ENCODE assay signal across 33 mouse cellular contexts in genomic region chr6:136452623-136453022, GRCm38 (mm10). TPM values are rescaled to one million over a fixed set of nuclear protein-coding genes. Genes with fewer than 3 reads are reported as not detected.
DNase-seq lines count a peak whose midpoint lies in the region; ATAC-seq and TF ChIP-seq lines count a peak whose summit lies in the region.
"Had no signal": no experiment of that assay in that cellular context is flagged by ENCODE, and none has a peak within 500 bp of the region (broad histone marks: within the 10 kb centered on the region; RNA-seq: fewer than 3 reads in every experiment).

No protein-coding gene starts in this region.

- TF ChIP-seq CTCF in intestine, postnatal 0 days (IDR thresholded peaks at IDR 0.05; ENCODE audit: low read depth) = no peak

- H3K27me3 ChIP-seq in intestine, embryonic 14.5 days (replicated peaks; ENCODE audit: control insufficient read depth, insufficient read depth, low read length) = no peaks in the 10 kb centered on the region
- no peaks in the 10 kb centered on the region for H3K27me3 ChIP-seq in intestine, postnatal 0 days (replicated peaks; ENCODE audit: control insufficient read depth, insufficient read depth, low read length)
- H3K27me3 ChIP-seq in intestine, embryonic 16.5 days (replicated peaks; ENCODE audit: control insufficient read depth, insufficient read depth, low read length) = no peaks in the 10 kb centered on the region
- H3K27me3 ChIP-seq in hindbrain, embryonic 11.5 days (ENCODE audit: control insufficient read depth, insufficient read depth, low read length) = no peaks in the 10 kb centered on the region
- H3K27me3 ChIP-seq: embryonic facial prominence, embryonic 12.5 days; embryonic facial prominence, embryonic 15.5 days; forebrain, embryonic 12.5 days; forebrain, embryonic 15.5 days; heart, embryonic 13.5 days; hindbrain, embryonic 12.5 days; hindbrain, embryonic 15.5 days; Patski had no signal

- no peak overlapping the region for H3K4me2 ChIP-seq in intestine, embryonic 14.5 days (ENCODE audit: low read length)
- no peak overlapping the region for H3K4me2 ChIP-seq in intestine, postnatal 0 days (replicated peaks; ENCODE audit: low read depth)
- no peak overlapping the region for H3K4me2 ChIP-seq in intestine, embryonic 16.5 days (ENCODE audit: low read depth, low read length)
- no peak overlapping the region for H3K4me2 ChIP-seq in hindbrain, embryonic 11.5 days (replicated peaks; ENCODE audit: low read depth, low read length)
- H3K4me2 ChIP-seq: embryonic facial prominence, embryonic 12.5 days; embryonic facial prominence, embryonic 15.5 days; forebrain, embryonic 12.5 days; forebrain, embryonic 15.5 days; heart, embryonic 13.5 days; hindbrain, embryonic 12.5 days; hindbrain, embryonic 15.5 days had no signal

- H3K36me3 ChIP-seq in intestine, embryonic 14.5 days (ENCODE audit: control insufficient read depth, insufficient read depth, low read length) = no peaks in the 10 kb centered on the region
- no peaks in the 10 kb centered on the region for H3K36me3 ChIP-seq in intestine, postnatal 0 days (ENCODE audit: control insufficient read depth, insufficient read depth)
- no peaks in the 10 kb centered on the region for H3K36me3 ChIP-seq in intestine, embryonic 16.5 days (ENCODE audit: control insufficient read depth, insufficient read depth, low read length)
- H3K36me3 ChIP-seq in hindbrain, embryonic 11.5 days (ENCODE audit: control insufficient read depth, insufficient read depth, low read length) = no peaks in the 10 kb centered on the region
- H3K36me3 ChIP-seq: embryonic facial prominence, embryonic 12.5 days; embryonic facial prominence, embryonic 15.5 days; forebrain, embryonic 12.5 days; forebrain, embryonic 15.5 days; heart, embryonic 10.5 days; heart, embryonic 13.5 days; hindbrain, embryonic 12.5 days; hindbrain, embryonic 15.5 days had no signal

- 63% methylated on average over 3 of the region's 3 CpGs for WGBS in intestine, embryonic 14.5 days
- 40% methylated on average over 3 of the region's 3 CpGs for WGBS in intestine, postnatal 0 days
- 62% methylated on average over 3 of the region's 3 CpGs for WGBS in intestine, embryonic 16.5 days
- WGBS in hindbrain, embryonic 11.5 days = 95% methylated on average over 3 of the region's 3 CpGs

- 0 out of 2 replicates have a peak, but pooled peaks have one; percentile 45 for ATAC-seq in intestine, embryonic 14.5 days (replicated peaks; ENCODE audit: low FRiP score, low TSS enrichment, low read depth)
- no peak for ATAC-seq in intestine, postnatal 0 days
- peak; percentile 39; the same call in 1 of the 2 replicates for ATAC-seq in intestine, embryonic 16.5 days
- ATAC-seq in hindbrain, embryonic 11.5 days (ENCODE audit: low FRiP score) = no peak
- ATAC-seq: CD4-positive, CD25-positive, alpha-beta regulatory T cell, adult 4 months; forebrain, embryonic 15.5 days; Patski had no signal

- no peaks in the 10 kb centered on the region; the same call in 1 of the 2 replicates for H3K4me1 ChIP-seq in intestine, embryonic 14.5 days (replicated peaks; ENCODE audit: control insufficient read depth, insufficient read depth, low read length)
- H3K4me1 ChIP-seq in intestine, postnatal 0 days (replicated peaks; ENCODE audit: control insufficient read depth, insufficient read depth, low read length) = 0 out of 2 replicates have a peak, but pooled peaks cover 5% of the 10 kb centered on the region
- no peaks in the 10 kb centered on the region for H3K4me1 ChIP-seq in intestine, embryonic 16.5 days (ENCODE audit: control insufficient read depth, insufficient read depth, low read length)
- H3K4me1 ChIP-seq in hindbrain, embryonic 11.5 days (replicated peaks; ENCODE audit: control insufficient read depth, insufficient read depth, low read length) = no peaks in the 10 kb centered on the region
- H3K4me1 ChIP-seq: embryonic facial prominence, embryonic 12.5 days; forebrain, embryonic 12.5 days; forebrain, embryonic 15.5 days; hindbrain, embryonic 12.5 days; hindbrain, embryonic 15.5 days had no signal

- peak; percentile 27 for DNase-seq in adrenal gland, adult 2 months
- DNase-seq in adrenal gland, postnatal 25 days = no peak
- DNase-seq in intestine, embryonic 14.5 days (ENCODE audit: low spot score) = no peak
- peak; percentile 40 for DNase-seq in ovary, adult 18-20 months (ENCODE audit: low spot score)
- no peak for DNase-seq in ovary, postnatal 14 days (ENCODE audit: low spot score)
- no peak for DNase-seq in hindbrain, embryonic 11.5 days (ENCODE audit: low spot score)
- DNase-seq: adrenal gland, adult 8-10 months; cerebellum, adult 11 months; cerebellum, adult 2 months; cerebellum, adult 9-11 months; cerebellum, postnatal 25 days; gastrocnemius, postnatal 25 days; heart, adult 2 months; heart, postnatal 4 days; kidney, adult 11 months; kidney, adult 8-10 months had no signal

- no peak overlapping the region for H3K4me3 ChIP-seq in intestine, embryonic 14.5 days (ENCODE audit: low read depth, low read length)
- H3K4me3 ChIP-seq in intestine, postnatal 0 days (ENCODE audit: low read depth, low read length) = no peak overlapping the region
- no peak overlapping the region for H3K4me3 ChIP-seq in intestine, embryonic 16.5 days (ENCODE audit: low read length)
- no peak overlapping the region for H3K4me3 ChIP-seq in hindbrain, embryonic 11.5 days (ENCODE audit: low read depth, low read length)
- H3K4me3 ChIP-seq: embryonic facial prominence, embryonic 12.5 days; embryonic facial prominence, embryonic 15.5 days; forebrain, embryonic 12.5 days; forebrain, embryonic 15.5 days; heart, adult 2 months; heart, embryonic 10.5 days; heart, embryonic 13.5 days; hindbrain, embryonic 12.5 days; hindbrain, embryonic 15.5 days had no signal

- no peak overlapping the region for H3K27ac ChIP-seq in intestine, embryonic 14.5 days (ENCODE audit: low read depth)
- no peak overlapping the region for H3K27ac ChIP-seq in intestine, postnatal 0 days (ENCODE audit: low read depth, low read length)
- no peak overlapping the region for H3K27ac ChIP-seq in intestine, embryonic 16.5 days (ENCODE audit: low read length)
- H3K27ac ChIP-seq in hindbrain, embryonic 11.5 days (ENCODE audit: low read depth, low read length) = no peak overlapping the region
- H3K27ac ChIP-seq: embryonic facial prominence, embryonic 12.5 days; embryonic facial prominence, embryonic 15.5 days; forebrain, embryonic 12.5 days; forebrain, embryonic 15.5 days; heart, adult 2 months; heart, embryonic 13.5 days; hindbrain, embryonic 12.5 days; hindbrain, embryonic 15.5 days had no signal

- H3K9me3 ChIP-seq in intestine, embryonic 14.5 days (ENCODE audit: control insufficient read depth, low read length) = 0 out of 2 replicates have a peak, but pooled peaks cover 4% of the 10 kb centered on the region
- no peaks in the 10 kb centered on the region for H3K9me3 ChIP-seq in intestine, postnatal 0 days (ENCODE audit: control insufficient read depth)
- H3K9me3 ChIP-seq in intestine, embryonic 16.5 days (ENCODE audit: control insufficient read depth, low read length) = no peaks in the 10 kb centered on the region
- H3K9me3 ChIP-seq in hindbrain, embryonic 11.5 days (ENCODE audit: control insufficient read depth, low read length) = no peaks in the 10 kb centered on the region; the same call in 1 of the 2 replicates
- H3K9me3 ChIP-seq: embryonic facial prominence, embryonic 12.5 days; embryonic facial prominence, embryonic 15.5 days; forebrain, embryonic 12.5 days; forebrain, embryonic 15.5 days; heart, embryonic 10.5 days; hindbrain, embryonic 15.5 days had no signal

- H3K9ac ChIP-seq in intestine, embryonic 14.5 days (ENCODE audit: low read length) = no peak overlapping the region
- H3K9ac ChIP-seq in intestine, postnatal 0 days (ENCODE audit: low read depth, low read length) = no peak overlapping the region
- H3K9ac ChIP-seq in intestine, embryonic 16.5 days (ENCODE audit: low read depth, low read length) = no peak overlapping the region
- no peak overlapping the region for H3K9ac ChIP-seq in hindbrain, embryonic 11.5 days (ENCODE audit: low read depth, low read length)
- H3K9ac ChIP-seq: embryonic facial prominence, embryonic 12.5 days; embryonic facial prominence, embryonic 15.5 days; forebrain, embryonic 12.5 days; forebrain, embryonic 15.5 days; heart, embryonic 13.5 days; hindbrain, embryonic 12.5 days; hindbrain, embryonic 15.5 days had no signal

RNA-seq across cellular contexts. Expression of gene E330021D16Rik, which starts 37.3 kb away (rescaled TPM):
- total RNA-seq in adrenal gland, adult 2 months (2021) = not detected
- not detected in 2 replicates for polyA plus RNA-seq in adrenal gland, adult 2 months (2012; rRNA removed)
- total RNA-seq in adrenal gland, postnatal 25 days (2021) = not detected in 2 replicates
- polyA plus RNA-seq in intestine, embryonic 14.5 days (2014; fragmentation: Nextera tagmentation; extraction: Ambion mirVana) = 0.11 TPM in 1 of 2 replicates, not detected in the other
- polyA plus RNA-seq in intestine, postnatal 0 days (2015; fragmentation: Nextera tagmentation; extraction: Ambion mirVana) = not detected in 2 replicates
- not detected in 2 replicates for polyA plus RNA-seq in intestine, embryonic 16.5 days (2015; fragmentation: Nextera tagmentation; extraction: Ambion mirVana)
- 0.13 TPM in 1 of 2 replicates, not detected in the other for polyA plus RNA-seq in hindbrain, embryonic 11.5 days (2014; fragmentation: Nextera tagmentation; extraction: Ambion mirVana)
- total RNA-seq: adrenal gland, adult 8-10 months; common myeloid progenitor, adult 5-6 weeks; gastrocnemius, adult 8-10 months; gastrocnemius, postnatal 25 days; heart, adult 2 months; heart, postnatal 4 days had no signal
- polyA plus RNA-seq: C2C12; cerebellum, adult 2 months; embryonic facial prominence, embryonic 12.5 days; embryonic facial prominence, embryonic 15.5 days; forebrain, embryonic 12.5 days; forebrain, embryonic 15.5 days; gonadal fat pad, adult 2 months; heart, adult 2 months; heart, embryonic 13.5 days; heart, embryonic 16.5 days; hindbrain, embryonic 12.5 days; hindbrain, embryonic 15.5 days; Patski had no signal

RNA-seq across cellular contexts. Expression of gene Atf7ip, which starts 53.3 kb away (rescaled TPM):
- 10 to 100 TPM; 60.9 to 62.4 TPM for total RNA-seq in adrenal gland, adult 2 months (2021)
- polyA plus RNA-seq in adrenal gland, adult 2 months (2012; rRNA removed) = 16.4 and 21.6 TPM in 2 replicates
- 84.0 and 117 TPM in 2 replicates for total RNA-seq in adrenal gland, postnatal 25 days (2021)
- 32.9 and 36.0 TPM in 2 replicates for polyA plus RNA-seq in intestine, embryonic 14.5 days (2014; fragmentation: Nextera tagmentation; extraction: Ambion mirVana)
- polyA plus RNA-seq in intestine, postnatal 0 days (2015; fragmentation: Nextera tagmentation; extraction: Ambion mirVana) = 8.6 and 9.4 TPM in 2 replicates
- 17.6 and 21.0 TPM in 2 replicates for polyA plus RNA-seq in intestine, embryonic 16.5 days (2015; fragmentation: Nextera tagmentation; extraction: Ambion mirVana)
- polyA plus RNA-seq in hindbrain, embryonic 11.5 days (2014; fragmentation: Nextera tagmentation; extraction: Ambion mirVana) = 54.1 and 73.7 TPM in 2 replicates

Comparison
In these comparisons a context has a peak if more than half of its experiments do, and no peak if none do; other contexts are left out.
1. DNase-seq: peak in adrenal gland, adult 2 months (single experiment) and ovary, adult 18-20 months (single experiment); none in adrenal gland, postnatal 25 days (single experiment), intestine, embryonic 14.5 days (single experiment), ovary, postnatal 14 days (single experiment) and hindbrain, embryonic 11.5 days (single experiment).
2. ATAC-seq: peak in intestine, embryonic 14.5 days (single experiment) and intestine, embryonic 16.5 days (single experiment); none in intestine, postnatal 0 days (single experiment) and hindbrain, embryonic 11.5 days (single experiment).